Mouse (Mus musculus): ENCODE data around the gene Srsf2. TPM values are rescaled to one million over a fixed set of nuclear protein-coding genes. Genes with fewer than 3 reads are reported as not detected.

The Srsf2 gene
- polyA plus RNA-seq, 1 experiment: 275 TPM

- TF ChIP-seq CTCF (IDR thresholded peaks at IDR 0.05; ENCODE audit: extremely low read depth, insufficient read depth, low read length) (no peak), POLR2A (IDR thresholded peaks at IDR 0.05; ENCODE audit: extremely low read depth, insufficient read depth, low read length) (no peak)
- Histone ChIP-seq H3K27ac (ENCODE audit: insufficient read depth, low read length) (no peak overlapping the region), H3K4me3 (ENCODE audit: insufficient read depth, low read length) (no peak overlapping the region), H3K4me1 (ENCODE audit: control insufficient read depth, insufficient read depth, low read length) (peaks cover 3% of the 10 kb centered on the region; the same call in 1 of the 2 replicates)
These were observed 39.3 kb downstream of the Srsf2 start for GRCm38 (mm10) chr11:116813610-116814009.

- no peak overlapping the region for H3K4me3 ChIP-seq (ENCODE audit: insufficient read depth, low read length)
- H3K4me1 ChIP-seq (ENCODE audit: control insufficient read depth, insufficient read depth, low read length): peaks cover 3% of the 10 kb centered on the region; the same call in 1 of the 2 replicates
- TF ChIP-seq POLR2A (IDR thresholded peaks at IDR 0.05; ENCODE audit: extremely low read depth, insufficient read depth, low read length) (no peak), CTCF (IDR thresholded peaks at IDR 0.05; ENCODE audit: extremely low read depth, insufficient read depth, low read length) (no peak)
- no peak overlapping the region for H3K27ac ChIP-seq (ENCODE audit: insufficient read depth, low read length)
These were observed 39.9 kb downstream of the Srsf2 start for GRCm38 (mm10) chr11:116812793-116813529.

- Histone ChIP-seq H3K4me1 (ENCODE audit: control insufficient read depth, insufficient read depth, low read length) (peaks cover 3% of the 10 kb centered on the region; the same call in 1 of the 2 replicates), H3K27ac (ENCODE audit: insufficient read depth, low read length) (peak overlapping the region; percentile 33; the same call in 1 of the 2 replicates), H3K4me3 (ENCODE audit: insufficient read depth, low read length) (peak overlapping the region; percentile 30)
- TF ChIP-seq CTCF (IDR thresholded peaks at IDR 0.05; ENCODE audit: extremely low read depth, insufficient read depth, low read length): no peak
- TF ChIP-seq POLR2A (IDR thresholded peaks at IDR 0.05; ENCODE audit: extremely low read depth, insufficient read depth, low read length): peak; percentile 80
These were observed 41.7 kb downstream of the Srsf2 start for GRCm38 (mm10) chr11:116810983-116811901.

GRCm38 (mm10) chr11:116810528-116810927 is 42.4 kb downstream of the Srsf2 start:
- peaks cover 3% of the 10 kb centered on the region; the same call in 1 of the 2 replicates for H3K4me1 ChIP-seq (ENCODE audit: control insufficient read depth, insufficient read depth, low read length)
- TF ChIP-seq POLR2A (IDR thresholded peaks at IDR 0.05; ENCODE audit: extremely low read depth, insufficient read depth, low read length) (no peak), CTCF (IDR thresholded peaks at IDR 0.05; ENCODE audit: extremely low read depth, insufficient read depth, low read length) (no peak)

GRCm38 (mm10) chr11:116809520-116809919 is 43.4 kb downstream of the Srsf2 start:
- H3K27ac ChIP-seq (ENCODE audit: insufficient read depth, low read length): no peak overlapping the region
- TF ChIP-seq CTCF (IDR thresholded peaks at IDR 0.05; ENCODE audit: extremely low read depth, insufficient read depth, low read length): no peak
- peaks cover 3% of the 10 kb centered on the region; the same call in 1 of the 2 replicates for H3K4me1 ChIP-seq (ENCODE audit: control insufficient read depth, insufficient read depth, low read length)
- H3K4me3 ChIP-seq (ENCODE audit: insufficient read depth, low read length): no peak overlapping the region

More at GRCm38 (mm10) chr11:116810528-116810927, 42.4 kb downstream of the Srsf2 start:
- Histone ChIP-seq H3K4me3 (ENCODE audit: insufficient read depth, low read length) (peak overlapping the region; percentile 30; the same call in 1 of the 2 replicates), H3K27ac (ENCODE audit: insufficient read depth, low read length) (peak overlapping the region; percentile 33; the same call in 1 of the 2 replicates)

- Histone ChIP-seq H3K4me1 (ENCODE audit: control insufficient read depth, insufficient read depth, low read length) (peaks cover 3% of the 10 kb centered on the region; the same call in 1 of the 2 replicates), H3K27ac (ENCODE audit: insufficient read depth, low read length) (no peak overlapping the region), H3K4me3 (ENCODE audit: insufficient read depth, low read length) (no peak overlapping the region)
- no peak for TF ChIP-seq POLR2A (IDR thresholded peaks at IDR 0.05; ENCODE audit: extremely low read depth, insufficient read depth, low read length)
- no peak for TF ChIP-seq CTCF (IDR thresholded peaks at IDR 0.05; ENCODE audit: extremely low read depth, insufficient read depth, low read length)
These were observed 44.0 kb downstream of the Srsf2 start for GRCm38 (mm10) chr11:116808811-116809395.

- H3K27ac ChIP-seq (ENCODE audit: insufficient read depth, low read length): no peak overlapping the region
- H3K4me1 ChIP-seq (ENCODE audit: control insufficient read depth, insufficient read depth, low read length): peaks cover 3% of the 10 kb centered on the region; the same call in 1 of the 2 replicates
- TF ChIP-seq CTCF (IDR thresholded peaks at IDR 0.05; ENCODE audit: extremely low read depth, insufficient read depth, low read length): peak; percentile 91
- TF ChIP-seq POLR2A (IDR thresholded peaks at IDR 0.05; ENCODE audit: extremely low read depth, insufficient read depth, low read length): no peak
- H3K4me3 ChIP-seq (ENCODE audit: insufficient read depth, low read length): no peak overlapping the region
These were observed 44.8 kb downstream of the Srsf2 start for GRCm38 (mm10) chr11:116807938-116808606.

- H3K4me3 ChIP-seq (ENCODE audit: insufficient read depth, low read length): no peak overlapping the region
- peaks cover 3% of the 10 kb centered on the region; the same call in 1 of the 2 replicates for H3K4me1 ChIP-seq (ENCODE audit: control insufficient read depth, insufficient read depth, low read length)
- TF ChIP-seq CTCF (IDR thresholded peaks at IDR 0.05; ENCODE audit: extremely low read depth, insufficient read depth, low read length) (no peak), POLR2A (IDR thresholded peaks at IDR 0.05; ENCODE audit: extremely low read depth, insufficient read depth, low read length) (no peak)
- H3K27ac ChIP-seq (ENCODE audit: insufficient read depth, low read length): no peak overlapping the region
These were observed 45.4 kb downstream of the Srsf2 start for GRCm38 (mm10) chr11:116807526-116807925.

Measured in cortical plate, adult 2 months (tissue).